ENCODE assay signal across 21 mouse cellular contexts in the genomic region with DNA sequence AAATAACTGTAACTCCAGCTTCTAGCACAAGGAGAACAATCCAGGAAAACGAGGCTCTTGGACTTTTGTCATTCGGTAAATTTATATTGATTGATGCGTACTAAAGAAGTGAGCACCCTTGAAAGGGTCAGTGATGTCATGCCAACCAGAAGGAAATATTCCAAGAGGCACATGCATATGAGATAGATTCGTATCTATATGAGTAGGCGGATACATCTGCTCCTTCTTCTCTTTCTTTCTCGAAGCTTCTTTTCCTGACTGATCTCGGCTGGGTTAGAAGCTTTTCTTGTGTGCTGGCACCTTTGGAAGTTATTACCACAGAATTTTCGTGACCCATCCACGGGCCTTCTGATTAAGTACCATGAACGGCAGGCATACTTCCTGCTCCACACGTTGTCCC.
"Had no signal": no experiment of that assay in that cellular context is flagged by ENCODE, and none has a peak within 500 bp of the region (broad histone marks: within the 10 kb centered on the region; RNA-seq: fewer than 3 reads in every experiment).

No protein-coding gene starts in this region.

- H3K9ac ChIP-seq: heart, embryonic 12.5 days; hindbrain, embryonic 13.5 days; hindbrain, embryonic 15.5 days; limb, embryonic 13.5 days; liver, embryonic 15.5 days had no signal

- H3K27ac ChIP-seq: hindbrain, embryonic 15.5 days; hindbrain, postnatal 0 days; left cerebral cortex, adult 2 months; liver, embryonic 15.5 days had no signal

- H3K4me3 ChIP-seq: heart, embryonic 10.5 days; heart, embryonic 12.5 days; hindbrain, embryonic 13.5 days; hindbrain, embryonic 15.5 days; left cerebral cortex, adult 2 months; limb, embryonic 13.5 days; liver, embryonic 13.5 days; liver, embryonic 15.5 days had no signal

- DNase-seq: gastrocnemius, postnatal 14 days; gastrocnemius, postnatal 36 days; heart, adult 18-20 months; heart, postnatal 10 days; heart, postnatal 36 days; kidney, adult 18-20 months; kidney, adult 8-10 months; kidney, postnatal 14 days; kidney, postnatal 36 days; layer of hippocampus, adult 9-11 months; liver; liver, embryonic 13.5 days had no signal

- H3K9me3 ChIP-seq: heart, embryonic 10.5 days; heart, embryonic 12.5 days; hindbrain, embryonic 13.5 days; hindbrain, embryonic 15.5 days; limb, embryonic 13.5 days; liver, embryonic 13.5 days; liver, embryonic 15.5 days had no signal

- ATAC-seq: hindbrain, postnatal 0 days; intestine, embryonic 16.5 days had no signal

- H3K4me2 ChIP-seq: heart, embryonic 12.5 days; hindbrain, embryonic 15.5 days; liver, embryonic 15.5 days had no signal

- H3K27me3 ChIP-seq: heart, embryonic 12.5 days; hindbrain, embryonic 13.5 days; hindbrain, embryonic 15.5 days; limb, embryonic 13.5 days; liver, embryonic 13.5 days; liver, embryonic 15.5 days had no signal

- H3K36me3 ChIP-seq: heart, embryonic 10.5 days; heart, embryonic 12.5 days; hindbrain, embryonic 13.5 days; hindbrain, embryonic 15.5 days; limb, embryonic 13.5 days; liver, embryonic 13.5 days; liver, embryonic 15.5 days had no signal
